Mouse (Mus musculus): ENCODE results near the gene Tmem138. TPM values are rescaled to one million over a fixed set of nuclear protein-coding genes. Genes with fewer than 3 reads are reported as not detected.

The Tmem138 gene
- total RNA-seq (2015; ENCODE audit: low replicate concordance) = 36.0 and 39.0 TPM in 2 replicates
- 8.5 and 14.6 TPM in 2 replicates for total RNA-seq (2017; ENCODE audit: low replicate concordance)

DNA sequence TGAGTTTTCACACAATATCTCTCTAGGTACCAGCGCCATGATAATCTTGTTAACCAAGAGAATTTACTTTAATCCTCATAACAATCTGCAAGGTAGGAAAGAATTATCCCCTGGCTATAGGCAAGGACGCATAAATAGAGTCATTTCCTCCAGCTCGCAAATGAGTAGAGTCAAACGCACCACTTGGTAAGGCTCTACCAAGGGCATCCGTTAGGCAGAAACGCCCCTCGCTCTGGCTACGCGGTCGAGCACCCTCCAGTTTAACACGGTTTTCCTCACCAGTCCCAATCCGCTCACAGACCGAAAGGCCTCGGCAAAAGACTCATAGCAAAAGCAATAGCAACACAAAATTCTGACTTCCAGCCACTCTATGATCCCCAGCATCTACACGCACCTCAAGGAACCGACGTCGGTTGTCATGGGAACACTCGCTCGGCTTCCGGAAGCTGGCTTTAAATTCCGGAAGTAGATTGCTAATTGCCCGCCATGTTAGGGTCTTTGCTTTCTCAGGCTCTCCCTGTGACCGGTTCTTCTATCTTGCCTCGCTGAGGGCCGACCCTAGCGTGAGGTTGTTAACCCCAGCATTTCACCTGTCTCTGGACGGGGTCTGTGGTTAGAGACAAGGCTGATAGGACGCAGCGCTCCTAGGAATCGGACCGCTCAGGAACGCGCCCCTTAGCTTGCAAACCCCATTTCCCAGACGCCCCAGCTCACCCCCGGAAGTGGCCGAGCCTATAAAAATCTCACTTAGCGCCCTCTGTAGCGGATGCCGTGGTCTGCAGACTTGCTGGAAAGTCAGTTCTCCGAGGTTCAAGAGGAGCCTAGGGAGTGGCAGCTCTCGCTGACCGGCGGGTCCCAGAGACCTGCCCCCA, at the start of gene Tmem138, which contains the start of gene Cyb561a3:
TSS of gene Tmem138 (minus strand) at position 673 of the 872 bp plus-strand sequence.
TSS of gene Cyb561a3 (plus strand) at position 483 of the 872 bp plus-strand sequence.
- ATAC-seq (replicated peaks; ENCODE audit: low FRiP score, poor library complexity, severe bottlenecking) = peak; percentile 94

DNA sequence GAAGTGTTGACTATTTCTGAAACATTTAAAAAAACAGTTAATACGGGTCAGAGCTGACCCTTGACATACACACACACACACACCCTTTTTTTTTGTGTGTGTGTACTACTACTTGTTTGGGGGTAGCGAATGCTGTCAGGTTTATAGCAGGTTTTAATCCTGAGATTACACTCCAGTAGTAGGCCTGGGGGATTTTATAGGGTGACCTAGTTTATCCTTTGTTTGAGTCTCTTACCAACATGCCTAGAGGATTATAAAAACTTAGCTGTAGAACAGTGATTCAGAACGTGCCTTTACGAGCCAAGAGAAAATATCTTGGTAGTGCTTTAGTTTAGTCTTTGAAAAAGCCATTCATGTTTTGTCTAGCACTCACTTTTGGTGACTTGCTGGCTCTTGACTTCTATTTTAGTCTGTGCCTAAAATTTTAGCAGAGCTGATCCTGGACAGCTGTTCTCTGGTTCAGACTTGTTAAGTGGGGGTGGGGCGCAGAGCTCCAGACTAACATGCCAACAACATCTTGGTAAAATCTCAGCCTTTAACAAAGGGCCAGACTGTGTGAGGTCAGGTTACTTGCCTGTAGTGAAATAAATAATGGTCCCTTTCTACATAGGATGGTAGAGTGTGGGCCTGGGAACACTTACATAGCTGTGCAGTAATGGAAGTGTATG, 31.5 kb upstream of the Tmem138 start:
- ATAC-seq (replicated peaks; ENCODE audit: low FRiP score, poor library complexity, severe bottlenecking) = no peak

DNA sequence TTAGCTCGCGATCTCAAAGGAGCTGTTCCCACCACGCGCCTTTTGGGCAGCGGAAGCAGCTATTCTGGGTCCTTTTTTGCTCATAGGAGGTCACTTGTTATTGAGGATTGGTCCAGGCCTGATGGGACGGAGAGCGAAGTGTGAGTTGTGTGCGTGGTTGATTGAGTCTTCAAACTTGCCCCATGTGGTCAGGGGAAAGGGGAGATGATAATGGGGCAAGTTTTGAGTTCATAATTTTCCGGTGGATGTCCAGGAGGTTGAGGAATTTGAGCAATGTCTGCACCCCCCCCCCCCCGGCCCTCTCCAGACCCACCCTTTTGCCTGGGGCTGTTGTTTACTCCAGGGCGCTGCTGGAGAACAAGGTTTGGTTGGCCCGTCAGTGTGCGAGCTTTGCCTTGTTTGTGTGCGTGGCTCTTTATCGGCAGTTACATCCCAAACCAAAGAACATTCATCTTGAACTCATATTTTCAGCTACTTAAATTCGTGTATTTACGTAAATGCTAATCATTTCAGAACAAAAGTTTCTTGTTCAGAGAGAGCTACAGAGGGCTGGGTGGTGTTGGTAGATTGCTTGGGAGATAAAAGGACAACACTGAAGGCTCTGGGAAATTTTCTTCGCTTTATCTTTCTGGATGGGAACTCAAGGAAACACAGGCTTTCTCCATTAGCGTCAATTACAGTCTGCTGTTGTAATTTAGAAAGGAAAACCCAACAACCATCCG, 28.9 kb upstream of the Tmem138 start:
- no peak for ATAC-seq (replicated peaks; ENCODE audit: low FRiP score, poor library complexity, severe bottlenecking)

DNA sequence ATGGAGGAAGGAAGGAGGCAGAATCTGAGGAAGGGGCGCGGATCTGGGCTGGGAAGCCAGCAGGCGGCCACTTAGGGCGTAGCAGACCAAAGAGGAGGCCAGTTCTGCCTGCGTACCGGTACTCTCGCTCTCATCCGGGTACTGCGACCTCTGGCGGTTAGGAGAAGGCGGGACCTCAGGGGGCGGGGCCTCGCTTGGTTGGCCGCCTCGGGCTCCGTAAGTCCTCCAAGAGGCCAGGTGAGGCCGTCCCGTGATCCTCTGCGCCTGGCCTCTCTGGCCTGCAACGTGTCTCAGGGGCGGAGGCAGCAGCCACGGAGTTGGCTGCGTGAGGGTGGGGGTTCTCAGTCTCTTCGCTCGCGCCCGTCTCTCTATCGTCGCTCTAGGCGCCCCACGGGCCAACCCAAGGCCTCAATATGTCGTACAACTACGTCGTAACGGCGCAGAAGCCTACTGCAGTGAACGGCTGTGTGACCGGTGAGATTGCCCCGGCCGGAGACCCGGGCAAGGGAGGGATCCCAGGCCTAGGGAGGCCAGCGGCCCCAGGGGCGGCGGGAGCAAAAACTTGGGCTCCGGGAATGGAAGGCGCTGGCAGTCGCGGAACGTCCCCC, 28.2 kb upstream of the Tmem138 start, which contains the start of the genes Ddb1 and Tkfc:
TSS of gene Ddb1 (plus strand) at position 35 of the 608 bp plus-strand sequence.
TSS of gene Tkfc (minus strand) at position 362 of the 608 bp plus-strand sequence.
- ATAC-seq (replicated peaks; ENCODE audit: low FRiP score, poor library complexity, severe bottlenecking) = peak; percentile 94

DNA sequence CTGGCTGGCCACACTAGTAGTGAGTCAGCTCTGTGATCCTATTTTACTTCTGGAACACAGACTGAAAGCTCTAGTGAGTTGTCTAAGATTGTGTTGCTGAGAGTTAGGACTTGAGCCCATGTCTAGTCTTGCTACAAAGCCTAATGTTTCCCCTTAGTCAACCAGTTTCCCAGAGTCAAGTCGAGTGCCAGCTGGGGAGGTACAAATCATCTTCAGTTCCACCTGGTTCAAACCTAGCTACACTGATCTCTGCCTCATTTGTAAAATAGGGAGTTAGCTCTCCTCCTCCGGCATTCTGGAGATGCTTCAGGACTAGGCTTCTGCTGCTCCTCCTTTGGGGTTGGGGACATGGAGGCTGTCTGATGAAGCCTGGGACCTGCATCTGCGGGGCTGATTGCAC, 27.4 kb upstream of the Tmem138 start:
- ATAC-seq (replicated peaks; ENCODE audit: low FRiP score, poor library complexity, severe bottlenecking) = 0 out of 2 replicates have a peak, but pooled peaks have one; percentile 7

DNA sequence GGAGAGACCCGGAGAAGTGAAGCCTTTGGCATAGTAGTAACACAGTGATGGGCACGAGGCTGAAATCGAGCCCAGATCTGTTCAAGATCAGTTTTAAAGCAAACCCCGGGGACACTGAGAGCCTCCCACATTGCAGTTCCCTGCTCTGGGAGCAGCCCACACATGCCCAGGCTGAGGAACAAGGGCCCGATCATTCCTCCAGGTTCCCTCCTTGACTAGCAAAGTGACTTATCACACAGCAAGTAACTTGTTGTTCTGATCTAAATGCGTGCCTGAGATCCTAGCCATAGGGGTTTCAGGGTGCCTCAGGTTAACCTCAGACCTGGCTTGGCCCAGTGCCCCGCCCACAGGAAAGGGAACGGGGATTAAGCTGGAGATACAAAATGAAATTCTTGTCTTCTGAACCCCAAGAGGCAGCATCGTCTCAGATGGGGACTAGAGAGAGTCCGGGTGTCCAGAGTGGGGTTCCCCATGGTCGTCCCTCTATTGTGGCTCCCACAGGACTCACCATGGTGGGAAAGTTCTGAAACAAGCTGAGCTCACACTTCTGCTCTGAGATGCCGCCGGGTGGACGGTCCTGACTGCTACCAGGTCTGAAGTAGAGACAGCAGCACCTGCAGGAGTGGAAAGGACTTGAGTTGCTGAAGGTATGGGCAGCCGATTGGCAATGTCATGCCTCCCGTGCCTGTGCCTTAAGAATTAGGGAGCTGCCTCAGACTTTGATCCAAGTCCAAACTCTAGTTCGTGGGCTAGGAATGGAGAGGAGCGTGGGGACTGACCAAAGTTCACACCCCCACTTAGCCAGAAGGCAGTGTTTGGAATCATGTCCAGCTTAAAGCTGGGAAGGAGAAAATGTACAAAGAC, 26.7 kb upstream of the Tmem138 start:
- no peak for ATAC-seq (replicated peaks; ENCODE audit: low FRiP score, poor library complexity, severe bottlenecking)

DNA sequence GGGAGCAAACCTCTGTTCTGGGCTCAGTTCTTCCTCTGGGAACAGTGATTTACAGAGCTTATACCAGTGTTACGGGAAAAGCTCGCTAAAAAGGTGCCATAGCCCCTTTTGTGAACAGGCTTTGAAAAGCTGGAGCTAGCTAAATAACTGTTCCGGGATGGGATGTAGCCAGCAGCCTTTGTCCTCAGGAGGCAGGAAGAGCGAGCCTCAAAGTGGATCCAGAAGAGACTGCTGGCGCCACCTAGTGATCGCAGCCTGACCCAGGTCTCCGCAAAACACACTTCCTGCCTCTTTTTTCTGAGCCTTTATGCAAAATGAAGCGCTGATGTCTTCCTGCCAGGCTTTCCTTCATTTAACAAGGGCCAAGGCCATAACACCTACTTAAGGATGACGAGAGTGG, 25.6 kb upstream of the Tmem138 start:
- ATAC-seq (replicated peaks; ENCODE audit: low FRiP score, poor library complexity, severe bottlenecking) = peak; percentile 57

DNA sequence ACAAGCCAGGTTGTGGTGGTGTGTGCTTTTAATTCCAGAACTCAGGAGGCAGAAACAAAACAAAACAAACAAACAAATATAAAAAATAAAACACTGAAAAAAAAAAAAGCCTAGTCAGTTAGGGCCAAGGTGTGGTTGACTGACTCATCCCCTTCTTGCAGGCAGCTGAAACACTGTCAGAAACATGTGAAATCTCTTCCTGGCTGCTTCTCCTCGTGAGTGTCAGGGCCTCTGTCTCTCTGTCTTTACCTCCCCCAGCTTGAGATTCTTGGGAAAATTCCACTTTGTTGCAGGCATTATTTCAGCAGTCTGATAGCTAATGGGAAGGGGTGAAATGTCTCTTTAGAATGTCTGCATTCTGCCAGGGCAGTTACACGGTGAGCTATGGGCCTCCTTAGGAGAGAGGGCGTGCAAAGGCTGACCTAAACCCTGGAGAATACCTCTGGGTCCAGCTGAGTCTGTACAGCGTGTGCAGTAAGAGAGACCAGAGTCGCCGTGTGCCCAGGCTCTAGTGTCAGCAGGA, 25.1 kb upstream of the Tmem138 start:
- ATAC-seq (replicated peaks; ENCODE audit: low FRiP score, poor library complexity, severe bottlenecking) = no peak

DNA sequence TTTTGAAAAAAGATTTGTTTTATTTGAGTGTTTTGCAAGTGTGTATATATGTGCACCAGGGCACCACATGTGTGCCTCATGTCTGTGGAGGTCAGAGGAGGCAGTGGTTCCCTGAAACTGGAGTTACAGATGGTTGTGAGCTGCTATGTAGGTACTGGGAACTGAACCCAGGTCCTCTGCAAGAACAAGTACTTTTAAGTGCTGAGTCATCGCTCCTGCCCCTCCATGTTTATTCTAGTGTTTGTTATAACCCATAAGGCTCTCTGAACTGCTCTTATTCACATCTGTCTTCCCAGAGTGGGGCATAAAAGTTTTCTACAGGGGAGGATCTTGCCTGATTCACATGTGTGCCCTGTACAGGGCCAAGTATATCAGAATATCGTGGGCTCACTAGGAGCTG, 22.5 kb upstream of the Tmem138 start:
- no peak for ATAC-seq (replicated peaks; ENCODE audit: low FRiP score, poor library complexity, severe bottlenecking)

DNA sequence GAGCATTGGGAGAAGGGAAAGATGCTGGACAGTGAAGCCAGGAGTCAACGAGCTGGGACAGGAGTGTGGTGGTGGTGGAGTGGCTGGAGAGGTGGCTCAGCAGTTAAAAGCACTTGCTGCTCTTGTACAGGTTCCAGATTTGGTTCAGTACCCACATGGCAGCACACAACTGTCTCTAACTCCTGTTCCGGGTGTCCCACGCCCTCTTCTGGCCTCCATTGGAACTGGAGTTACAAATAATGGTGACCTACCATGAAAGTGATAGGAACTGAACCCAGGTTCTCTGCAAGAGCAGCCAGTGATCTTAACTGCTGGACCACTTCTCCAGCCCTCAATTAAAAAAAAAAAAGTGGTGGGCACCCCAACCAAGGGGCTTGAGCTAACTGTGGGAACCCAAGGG, 21.0 kb upstream of the Tmem138 start:
- no peak for ATAC-seq (replicated peaks; ENCODE audit: low FRiP score, poor library complexity, severe bottlenecking)

DNA sequence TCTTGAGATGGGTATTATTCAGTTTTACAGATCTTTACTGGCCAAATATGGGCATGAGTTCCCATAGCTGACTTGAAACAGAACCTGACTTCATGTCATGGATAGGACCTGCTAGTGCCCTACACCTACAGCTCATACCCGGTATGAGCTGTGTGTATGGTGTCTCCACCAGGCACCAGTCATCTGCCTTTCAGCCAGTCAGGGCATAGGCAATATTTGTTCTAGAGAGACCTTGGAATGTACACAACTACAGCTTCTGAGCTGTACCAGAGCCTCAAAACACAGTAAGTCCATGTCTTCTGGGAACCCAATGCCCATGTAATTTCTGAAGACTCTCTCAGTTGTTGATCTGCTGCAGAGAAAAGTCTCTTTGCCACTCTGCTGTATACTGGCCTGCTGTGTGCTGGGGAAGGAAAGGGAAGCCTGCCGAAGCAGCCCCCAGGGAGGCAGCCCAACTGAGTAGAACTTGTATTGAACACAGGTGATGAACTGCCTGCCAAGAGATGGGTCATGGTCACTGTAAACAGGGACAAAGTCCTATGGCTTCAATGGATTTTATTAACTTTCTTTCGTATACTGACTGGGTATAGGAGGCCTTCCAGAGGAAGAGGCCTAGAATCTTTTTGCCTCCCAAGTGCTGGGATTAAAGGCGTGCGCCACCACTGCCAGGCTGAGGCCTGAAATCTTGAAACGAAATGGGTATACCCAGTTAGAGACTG, 14.7 kb upstream of the Tmem138 start:
- ATAC-seq (replicated peaks; ENCODE audit: low FRiP score, poor library complexity, severe bottlenecking) = no peak

DNA sequence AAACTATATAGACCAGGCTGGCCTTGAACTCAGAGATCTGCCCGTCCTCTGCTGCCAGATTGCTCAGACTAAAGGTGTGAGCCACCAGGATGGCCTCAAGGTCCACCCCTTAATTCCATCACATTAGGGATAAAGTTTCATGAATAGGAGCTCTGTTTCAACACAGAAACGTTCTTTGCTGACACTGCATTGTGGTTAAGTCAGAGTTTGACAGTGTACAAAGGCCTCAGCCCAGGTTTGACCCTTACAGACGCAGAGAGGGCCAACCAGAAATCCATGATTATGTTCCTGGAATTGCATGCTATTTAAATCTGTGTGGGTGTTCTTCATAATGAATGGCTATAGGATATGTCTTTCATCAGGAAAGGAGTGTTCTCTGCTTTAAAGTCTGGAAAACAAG, 13.1 kb upstream of the Tmem138 start:
- no peak for ATAC-seq (replicated peaks; ENCODE audit: low FRiP score, poor library complexity, severe bottlenecking)

DNA sequence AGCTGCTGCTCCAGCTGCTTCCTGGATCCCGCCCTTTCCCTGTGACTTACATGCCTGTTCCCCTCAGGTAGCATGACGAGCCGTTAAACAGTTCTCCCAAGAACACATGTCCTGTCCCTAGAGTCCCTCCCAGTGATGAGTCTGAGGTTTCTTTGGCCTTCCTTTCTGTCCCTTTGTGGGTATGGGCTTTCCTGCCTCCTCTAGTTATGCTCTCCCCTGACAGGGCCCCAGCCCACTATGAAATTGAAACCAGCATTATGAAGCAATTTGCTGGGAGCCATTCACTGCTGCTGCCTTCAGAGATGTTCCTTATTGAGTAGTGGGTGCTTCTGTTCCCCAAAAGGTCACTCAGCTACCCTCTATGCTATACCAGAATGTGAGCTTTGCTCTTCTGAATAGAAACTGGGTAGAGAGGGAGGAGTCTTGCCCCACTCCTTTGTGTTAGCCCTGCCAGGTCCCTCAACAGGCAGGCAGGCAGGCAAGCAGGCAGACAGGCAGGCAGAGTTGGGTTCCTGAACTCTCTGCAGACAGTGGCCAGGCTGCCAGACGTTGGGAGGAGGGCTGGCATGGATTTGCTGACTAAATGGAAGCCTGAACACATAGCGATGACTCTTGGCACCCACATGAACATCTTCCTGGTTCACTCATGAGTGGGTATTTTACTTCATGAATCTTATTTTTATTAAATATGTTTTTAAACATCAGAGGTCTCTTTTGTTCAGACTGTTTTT, 12.1 kb upstream of the Tmem138 start:
- ATAC-seq (replicated peaks; ENCODE audit: low FRiP score, poor library complexity, severe bottlenecking) = no peak

DNA sequence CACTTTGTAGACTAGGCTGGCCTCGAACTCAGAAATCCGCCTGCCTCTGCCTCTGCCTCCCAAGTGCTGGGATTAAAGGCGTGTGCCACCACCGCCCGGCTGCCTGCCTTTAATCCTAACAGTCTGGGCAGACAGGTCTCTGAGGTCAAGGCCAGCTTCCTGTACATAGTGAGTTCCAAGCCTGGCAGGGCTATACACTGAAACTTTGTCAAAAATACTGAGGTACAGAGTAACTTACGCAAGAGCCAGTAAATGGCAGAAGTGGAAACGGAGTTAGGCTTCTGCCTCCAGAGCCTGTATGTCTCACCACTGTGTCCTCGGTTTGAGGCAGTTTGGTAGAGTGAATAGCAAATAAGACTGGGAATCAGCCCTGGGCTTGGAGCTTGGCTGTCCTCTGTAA, 10.1 kb upstream of the Tmem138 start:
- ATAC-seq (replicated peaks; ENCODE audit: low FRiP score, poor library complexity, severe bottlenecking) = no peak

DNA sequence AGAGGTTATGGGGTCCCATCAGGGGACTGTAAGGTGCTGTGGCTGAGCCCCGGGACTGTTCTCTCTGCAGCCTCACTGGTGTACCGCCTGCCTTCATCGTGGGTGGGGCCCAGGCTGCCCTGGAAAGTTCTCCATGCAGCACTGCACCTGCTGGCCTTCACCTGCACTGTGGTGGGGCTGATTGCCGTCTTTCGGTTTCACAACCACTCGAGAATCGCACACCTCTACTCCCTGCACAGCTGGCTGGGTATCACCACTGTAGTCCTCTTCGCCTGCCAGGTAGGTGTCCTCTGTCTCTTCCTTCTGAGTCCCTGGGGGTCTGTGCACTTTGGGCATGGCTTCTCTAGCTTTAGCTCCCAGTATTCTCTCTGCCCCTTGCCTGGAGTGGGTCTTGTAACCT, 8.0 kb upstream of the Tmem138 start:
- no peak for ATAC-seq (replicated peaks; ENCODE audit: low FRiP score, poor library complexity, severe bottlenecking)

DNA sequence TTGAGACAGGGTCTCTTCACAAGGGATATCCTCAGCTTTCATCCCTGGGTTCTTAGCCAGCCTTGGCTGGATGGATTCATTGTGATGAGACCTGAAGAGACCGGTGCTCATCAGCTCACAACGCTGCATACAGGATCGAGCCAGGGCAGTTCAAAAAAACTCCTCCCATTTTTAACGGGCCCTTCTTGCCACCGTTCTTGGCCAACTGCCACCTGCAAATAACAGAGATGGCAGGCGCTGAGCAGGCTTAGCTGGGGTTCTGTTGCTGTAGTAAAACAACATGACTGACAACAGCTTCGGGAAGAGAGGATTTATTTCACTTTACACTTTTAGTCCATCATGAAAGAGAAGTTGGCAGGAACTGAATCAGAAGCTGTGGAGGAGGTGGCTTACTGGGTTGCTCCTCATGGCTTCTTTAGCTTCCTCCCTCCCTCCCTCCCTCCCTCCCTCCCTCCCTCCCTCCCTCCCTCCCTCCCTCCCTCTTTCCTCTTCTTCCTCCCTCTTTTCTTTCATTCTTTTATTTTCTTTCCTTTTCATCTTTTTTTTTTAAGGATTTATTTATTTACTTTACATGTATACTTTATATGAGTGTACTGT, 6.5 kb upstream of the Tmem138 start:
- peak; percentile 90 for ATAC-seq (replicated peaks; ENCODE audit: low FRiP score, poor library complexity, severe bottlenecking)

DNA sequence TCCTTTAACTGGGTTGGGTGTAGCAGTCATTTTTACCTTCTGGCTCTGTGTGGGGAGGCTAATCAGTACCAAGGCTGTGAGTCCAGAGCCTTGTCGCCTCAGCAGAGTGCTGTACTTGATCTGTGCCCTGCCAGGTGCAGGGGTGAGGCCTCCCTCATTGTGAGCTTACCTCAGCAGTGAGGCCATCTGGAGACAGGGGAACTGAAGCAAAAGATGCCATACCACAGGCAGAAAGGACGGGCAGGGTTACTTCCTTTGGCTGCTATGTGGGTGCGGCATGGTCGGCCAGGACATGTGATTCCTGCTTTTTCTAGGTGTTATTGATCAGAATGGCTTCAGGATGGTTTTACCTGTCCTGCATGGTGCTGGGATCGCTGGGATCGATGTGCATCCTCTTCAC, 4.8 kb upstream of the Tmem138 start:
- ATAC-seq (replicated peaks; ENCODE audit: low FRiP score, poor library complexity, severe bottlenecking) = no peak
